Mouse (Mus musculus) E14TG2a.4 (cell line): ENCODE data around the gene Cfap97d1.

Experiments used
- CTCF ChIP-seq: conservative IDR thresholded peaks from 2 replicates; pipeline ENCODE4 v1.5.1; 2014; ENCODE audit warnings: low read length
- NANOG ChIP-seq: IDR thresholded peaks from 2 replicates; pipeline ENCODE4 v1.6.1; 2014; ENCODE audit warnings: borderline replicate concordance, low read length, mixed read lengths
- POU5F1 ChIP-seq: IDR thresholded peaks from 2 replicates; pipeline ENCODE4 v1.6.1; 2014; ENCODE audit warnings: low read length, borderline replicate concordance

GRCm38 (mm10) chr11:102019736-102020135, 35.7 kb downstream of the Cfap97d1 start:
- no peak for TF ChIP-seq CTCF
- TF ChIP-seq NANOG, result no peak
- no peak for TF ChIP-seq POU5F1
